Mouse (Mus musculus): Measurements from ENCODE around the gene Arnt2.

Arnt2 gene

GRCm38 (mm10) chr7:84343160-84343559 lies 66.8 kb downstream of the Arnt2 start:
- no peak for DNase-seq (ENCODE audit: low spot score in 2 of 2)

- DNase-seq (ENCODE audit: low spot score in 2 of 2) = no peak
Observed at GRCm38 (mm10) chr7:84341001-84341400, 69.0 kb downstream of the Arnt2 start.

GRCm38 (mm10) chr7:84339186-84339585 lies 70.8 kb downstream of the Arnt2 start:
- no peak for DNase-seq (ENCODE audit: low spot score in 2 of 2)

GRCm38 (mm10) chr7:84337768-84338167 lies 72.2 kb downstream of the Arnt2 start:
- DNase-seq (ENCODE audit: low spot score in 2 of 2) = no peak

- no peak for DNase-seq (ENCODE audit: low spot score in 2 of 2)
Observed at GRCm38 (mm10) chr7:84336907-84337306, 73.1 kb downstream of the Arnt2 start.

GRCm38 (mm10) chr7:84336580-84336886 lies 73.4 kb downstream of the Arnt2 start:
- no peak for DNase-seq (ENCODE audit: low spot score in 2 of 2)

GRCm38 (mm10) chr7:84335766-84336579 lies 74.0 kb downstream of the Arnt2 start:
- DNase-seq (ENCODE audit: low spot score in 2 of 2) = no peak

GRCm38 (mm10) chr7:84333996-84334395 lies 76.0 kb downstream of the Arnt2 start:
- DNase-seq (ENCODE audit: low spot score in 2 of 2) = no peak

GRCm38 (mm10) chr7:84332295-84333168 lies 77.4 kb downstream of the Arnt2 start:
- DNase-seq (ENCODE audit: low spot score in 2 of 2) = no peak

- no peak for DNase-seq (ENCODE audit: low spot score in 2 of 2)
Observed at GRCm38 (mm10) chr7:84329174-84329583, 80.8 kb downstream of the Arnt2 start.

GRCm38 (mm10) chr7:84328770-84329169 lies 81.2 kb downstream of the Arnt2 start:
- DNase-seq (ENCODE audit: low spot score in 2 of 2) = no peak

- no peak for DNase-seq (ENCODE audit: low spot score in 2 of 2)
Observed at GRCm38 (mm10) chr7:84325570-84326328, 84.2 kb downstream of the Arnt2 start.

- DNase-seq (ENCODE audit: low spot score in 2 of 2) = no peak
Observed at GRCm38 (mm10) chr7:84321542-84321941, 88.4 kb downstream of the Arnt2 start.

GRCm38 (mm10) chr7:84315353-84316003 lies 94.5 kb downstream of the Arnt2 start:
- peak; percentile 14 to 60 for DNase-seq (ENCODE audit: low spot score in 2 of 2)

GRCm38 (mm10) chr7:84314742-84315141 lies 95.2 kb downstream of the Arnt2 start:
- no peak for DNase-seq (ENCODE audit: low spot score in 2 of 2)

GRCm38 (mm10) chr7:84311624-84312023 lies 98.4 kb downstream of the Arnt2 start:
- no peak for DNase-seq (ENCODE audit: low spot score in 2 of 2)

GRCm38 (mm10) chr7:84310909-84311311 lies 99.1 kb downstream of the Arnt2 start:
- DNase-seq (ENCODE audit: low spot score in 2 of 2) = no peak

GRCm38 (mm10) chr7:84307329-84307925 lies 102.5 kb downstream of the Arnt2 start:
- no peak for DNase-seq (ENCODE audit: low spot score in 2 of 2)

GRCm38 (mm10) chr7:84300261-84300660 lies 109.7 kb downstream of the Arnt2 start:
- no peak for DNase-seq (ENCODE audit: low spot score in 2 of 2)

- no peak for DNase-seq (ENCODE audit: low spot score in 2 of 2)
Observed at GRCm38 (mm10) chr7:84299601-84300000, 110.4 kb downstream of the Arnt2 start.

GRCm38 (mm10) chr7:84293054-84293453 lies 116.9 kb downstream of the Arnt2 start:
- DNase-seq (ENCODE audit: low spot score in 2 of 2) = no peak

Data from thymus, postnatal 10 days (tissue).